Mouse (Mus musculus): ENCODE results near the gene C1galt1.

- TF ChIP-seq POLR2A (IDR thresholded peaks at IDR 0.05; ENCODE audit: borderline replicate concordance, extremely low read depth, insufficient read depth, insufficient read length, poor library complexity, severe bottlenecking) (no peak), CTCF (IDR thresholded peaks at IDR 0.05; ENCODE audit: borderline replicate concordance, extremely low read depth, insufficient read depth, insufficient read length) (no peak)
These were observed 14.5 kb downstream of the C1galt1 start for GRCm38 (mm10) chr6:7859161-7859560.
